Mouse (Mus musculus) liver, adult 2 months (tissue): Measurements from ENCODE around the gene Gm7534.

Experiments
- CTCF ChIP-seq: fragments of 200-500 bp; IDR thresholded peaks from 2 replicates; pipeline ENCODE4 v1.5.1; 2011; ENCODE audit warnings: low read depth, low read length, control low read depth
- POLR2A ChIP-seq: fragments of 200-500 bp; IDR thresholded peaks from 2 replicates; pipeline ENCODE4 v1.6.1; 2011; ENCODE audit warnings: low read length, control low read depth; ENCODE audit not compliant: insufficient read depth; ENCODE audit errors: extremely low read depth

- TF ChIP-seq POLR2A = no peak
- TF ChIP-seq CTCF = no peak
Measured at GRCm38 (mm10) chr4:134172391-134172790, 30.4 kb downstream of the Gm7534 start.
